Mouse (Mus musculus) embryonic fibroblast, embryonic 13.5 days (primary cell): ENCODE measurements at regions not wholly inside any gene's neighbourhood (a gene's known extent, or its start where the extent isn't known, plus 50 kb on each side); places are given as distances from the start of the nearest gene placed in this dataset.

Experiments used
- CTCF ChIP-seq: IDR thresholded peaks from 2 replicates; pipeline ENCODE4 v1.5.1; 2011; ENCODE audit warnings: mild to moderate bottlenecking, control low read depth, low read length, moderate library complexity, borderline replicate concordance; ENCODE audit not compliant: insufficient read depth
- POLR2A ChIP-seq: IDR thresholded peaks from 2 replicates; pipeline ENCODE4 v1.6.1; 2011; ENCODE audit warnings: low read depth, mild to moderate bottlenecking, control low read depth, low read length, moderate library complexity

- TF ChIP-seq POLR2A (no peak), CTCF (no peak)
Observed at GRCm38 (mm10) chr9:61721071-61721470, 193.3 kb downstream of the Rplp1 start.
